Mouse (Mus musculus): ENCODE measurements at regions not wholly inside any gene's neighbourhood (a gene's known extent, or its start where the extent isn't known, plus 50 kb on each side); places are given as distances from the start of the nearest gene placed in this dataset.

DNA sequence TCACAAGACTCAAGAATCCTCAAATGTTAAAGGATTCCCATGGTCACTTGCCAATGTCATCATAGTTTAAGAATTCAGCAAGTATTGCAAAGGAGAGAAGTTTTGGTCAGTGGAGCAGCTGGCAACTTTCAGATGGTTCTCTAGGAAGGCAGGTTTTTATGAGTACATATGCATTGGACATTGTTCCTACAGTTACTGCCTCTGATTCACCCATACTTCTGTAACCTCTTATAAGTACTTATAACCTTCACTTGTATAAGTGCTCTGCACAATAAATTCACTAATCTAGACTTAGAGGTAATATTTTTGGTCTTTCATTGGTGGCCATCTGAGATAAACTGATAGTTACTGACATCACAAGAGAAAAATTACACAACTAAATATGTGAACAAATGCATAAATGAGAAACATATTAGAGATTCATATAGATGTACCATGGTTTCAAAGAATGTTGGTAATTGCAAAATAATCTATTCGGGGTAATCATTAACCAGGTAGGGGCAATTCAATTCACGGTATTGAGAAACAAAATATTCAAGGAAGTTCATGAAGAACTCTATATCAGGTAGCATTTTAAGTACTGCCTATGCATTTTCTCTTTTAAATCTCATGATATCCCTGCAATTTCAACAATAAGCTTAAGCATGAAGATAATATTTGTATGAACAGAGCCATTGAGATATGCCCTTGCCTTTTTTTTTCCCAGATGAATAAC is 1059.6 kb downstream of the Pla2g4a start:
- DNase-seq (ENCODE audit: low spot score): no peak

DNA sequence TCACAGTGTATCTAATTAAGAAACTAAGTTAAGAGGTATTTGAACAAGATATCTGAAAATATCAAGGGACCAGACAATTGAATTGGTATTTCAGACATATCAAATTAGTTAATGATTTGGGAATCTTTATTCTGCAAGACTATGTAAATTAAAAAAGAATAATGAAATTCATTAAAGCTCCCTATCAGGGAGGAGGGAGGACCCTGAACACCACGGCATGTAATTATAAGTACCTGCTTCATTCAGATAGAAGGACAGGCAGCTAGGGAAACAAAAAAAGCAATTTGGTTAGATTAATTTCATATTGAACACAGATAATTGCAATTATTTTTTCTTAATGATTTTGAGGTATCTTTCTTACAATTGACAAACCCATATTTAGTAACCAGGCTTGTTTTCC is 1090.3 kb downstream of the Pla2g4a start:
- no peak for DNase-seq (ENCODE audit: low spot score)

DNA sequence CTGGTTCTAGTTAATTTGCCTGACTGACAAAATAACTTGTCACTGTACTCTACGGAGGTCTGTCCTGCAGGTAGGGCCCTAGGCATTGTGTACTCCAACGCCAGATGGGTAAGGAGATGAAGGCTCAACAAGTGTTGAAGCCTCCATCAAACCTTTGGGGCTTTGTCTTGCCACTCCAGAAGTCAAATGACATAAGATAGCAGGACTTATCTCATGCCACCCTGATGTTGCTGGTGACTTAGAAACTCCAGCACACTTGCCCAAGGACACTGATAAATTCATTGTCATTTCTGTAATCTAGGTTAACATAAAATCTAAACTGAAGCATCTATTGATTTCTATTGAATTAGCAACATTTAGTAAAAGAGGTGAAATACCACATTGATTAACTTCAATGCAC is 1097.5 kb downstream of the Pla2g4a start:
- DNase-seq (ENCODE audit: low spot score): no peak

DNA sequence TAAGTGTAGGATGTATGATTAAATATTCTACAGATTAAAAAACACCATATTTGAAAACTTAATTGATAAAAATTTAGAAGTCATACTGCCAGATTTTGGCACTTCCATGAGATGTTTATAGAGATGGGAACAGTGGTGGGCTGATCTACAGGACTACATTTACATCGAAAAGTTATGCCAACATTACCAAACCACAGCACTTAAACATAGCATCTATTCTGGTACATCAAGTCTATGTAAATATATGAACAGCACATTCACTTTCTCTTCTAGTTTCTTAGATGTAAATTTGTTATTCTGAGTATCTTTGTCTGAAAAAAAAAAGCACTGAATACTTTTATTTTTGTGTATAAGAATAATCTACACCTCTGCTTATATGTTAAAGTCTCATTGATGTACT is 1108.1 kb downstream of the Pla2g4a start:
- no peak for DNase-seq (ENCODE audit: low spot score)

DNA sequence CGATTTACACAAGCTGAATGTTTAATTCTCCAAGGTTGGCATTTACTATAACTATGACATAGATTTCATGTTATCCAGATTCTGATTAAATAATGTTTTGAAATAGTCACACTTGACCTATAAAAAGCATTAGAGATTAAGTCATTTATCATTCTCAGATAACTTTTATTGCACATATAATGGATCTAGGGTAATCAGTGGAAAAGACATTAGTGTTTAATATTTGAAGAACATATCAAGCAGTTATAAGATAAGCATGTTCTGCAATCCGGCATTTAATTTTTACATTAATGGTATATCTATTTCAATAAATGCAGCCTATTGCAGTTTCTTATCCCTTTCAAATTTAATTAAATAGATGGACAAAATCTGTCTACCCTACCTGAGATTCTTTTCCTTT is 1114.5 kb downstream of the Pla2g4a start:
- DNase-seq (ENCODE audit: low spot score): no peak

DNA sequence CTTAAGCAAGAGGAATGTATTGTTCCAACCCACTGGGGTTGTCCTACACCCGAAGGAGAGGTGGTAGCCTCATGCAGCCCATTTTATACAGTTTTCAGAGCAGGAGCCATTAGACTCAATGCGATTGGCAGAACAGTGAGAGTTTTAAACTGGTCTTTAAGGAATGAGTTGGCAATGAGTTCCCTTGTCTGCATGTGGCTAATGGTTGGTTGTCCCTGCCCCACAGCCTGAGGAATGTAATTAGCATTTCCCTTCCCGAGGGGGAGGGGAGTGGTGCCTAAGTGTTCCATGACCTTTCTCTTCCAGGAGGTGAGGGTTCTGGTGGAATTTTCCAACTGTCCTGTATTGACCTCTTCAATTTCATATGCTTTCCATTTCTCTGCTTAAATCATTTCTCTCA is 1137.9 kb downstream of the Pla2g4a start:
- DNase-seq (ENCODE audit: low spot score): peak; percentile 5

DNA sequence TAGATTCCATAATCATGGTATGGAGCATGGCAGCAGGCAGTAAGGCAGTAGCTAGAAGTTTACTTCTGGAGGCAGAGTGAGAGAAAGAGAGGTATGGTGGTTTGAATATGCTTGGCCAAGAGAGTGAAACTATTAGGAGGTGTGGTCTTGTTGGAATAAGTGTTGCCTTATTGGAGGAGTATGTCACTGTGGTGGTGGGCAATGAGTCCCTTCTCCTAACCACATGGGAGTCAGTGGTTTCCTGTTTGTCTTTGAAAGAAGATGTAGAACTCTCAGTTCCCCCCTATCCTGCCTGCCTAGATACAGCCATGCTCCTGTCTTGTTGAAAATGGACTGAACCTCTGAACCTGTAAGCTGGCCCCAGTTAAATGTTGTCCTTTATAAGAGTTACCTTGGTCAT is 1152.4 kb downstream of the Pla2g4a start:
- no peak for DNase-seq (ENCODE audit: low spot score)

DNA sequence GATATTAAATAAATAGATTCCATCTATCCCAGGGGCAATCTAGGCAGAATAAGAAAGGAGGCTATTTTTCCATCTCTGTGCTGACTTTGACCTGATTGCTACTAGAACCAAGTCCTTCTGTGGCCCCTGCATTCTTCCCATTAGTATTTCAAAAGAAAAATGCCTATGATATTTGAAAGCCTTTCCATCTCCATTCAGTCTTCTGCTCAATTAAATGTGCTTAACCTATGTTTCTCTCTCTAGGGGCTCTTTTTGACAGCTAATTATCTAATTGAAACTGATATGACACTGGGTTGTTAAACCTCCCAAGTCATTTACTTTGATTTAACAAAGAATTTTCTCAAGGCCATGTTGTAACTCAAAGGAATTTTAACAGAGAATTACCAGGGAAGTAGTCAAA is 1164.0 kb downstream of the Pla2g4a start:
- no peak for DNase-seq (ENCODE audit: low spot score)

DNA sequence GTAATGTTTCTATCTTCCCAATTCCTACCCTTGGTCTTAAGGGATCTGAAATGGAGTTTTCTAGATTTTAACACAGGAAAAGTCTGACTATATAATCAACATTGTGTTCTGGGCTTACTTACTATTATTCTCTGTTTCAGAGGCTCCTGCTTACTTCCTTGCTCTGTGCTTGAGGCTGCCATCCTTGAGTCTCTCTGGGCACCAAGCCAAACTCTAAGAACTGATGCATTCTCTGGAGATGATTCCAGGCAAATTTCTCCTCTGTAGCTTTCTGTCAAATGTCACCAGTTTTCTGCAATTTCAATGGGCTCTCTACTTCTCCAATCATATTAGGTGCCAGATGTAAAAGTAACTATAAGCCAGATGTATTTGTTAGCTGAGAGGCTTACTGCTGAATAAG is 1210.3 kb downstream of the Pla2g4a start:
- no peak for DNase-seq (ENCODE audit: low spot score)

DNA sequence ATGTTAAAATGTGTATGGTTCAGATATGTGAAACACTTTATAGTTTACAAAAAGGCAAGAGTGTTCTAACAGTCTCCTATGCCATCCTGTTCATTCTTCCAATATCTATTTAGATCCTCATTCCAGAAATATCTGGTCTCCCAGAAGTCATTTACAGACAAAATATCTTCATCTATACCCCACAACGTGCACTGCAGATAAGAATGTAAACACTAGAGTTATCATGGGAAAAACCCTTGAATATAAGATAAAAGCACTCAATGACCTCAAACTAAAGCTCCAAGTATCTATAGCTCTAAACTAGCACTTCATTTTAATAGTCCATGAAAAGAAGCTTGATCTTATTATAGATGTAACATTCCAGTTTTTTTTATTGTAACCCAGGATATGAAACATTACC is 1239.0 kb downstream of the Pla2g4a start:
- DNase-seq (ENCODE audit: low spot score): no peak

DNA sequence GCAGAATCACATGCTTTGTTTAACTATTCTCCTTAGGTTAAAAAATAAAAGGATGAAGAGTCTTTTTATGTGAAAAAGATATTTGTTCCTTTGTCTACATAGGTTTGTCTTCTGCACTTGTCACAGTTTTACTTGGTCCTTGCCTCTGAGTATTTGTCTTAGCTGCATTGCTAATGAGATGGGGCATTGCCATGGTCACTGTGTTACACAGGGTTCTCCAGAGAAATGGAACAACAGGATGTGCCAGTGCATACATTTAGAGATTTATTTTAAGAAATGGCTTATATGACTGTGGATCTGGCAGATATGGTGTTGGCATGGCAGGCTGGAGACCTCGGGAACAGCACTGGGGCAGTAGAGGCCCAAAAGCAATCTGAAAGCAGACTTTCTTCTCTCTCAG is 1239.7 kb downstream of the Pla2g4a start:
- DNase-seq (ENCODE audit: low spot score): no peak

DNA sequence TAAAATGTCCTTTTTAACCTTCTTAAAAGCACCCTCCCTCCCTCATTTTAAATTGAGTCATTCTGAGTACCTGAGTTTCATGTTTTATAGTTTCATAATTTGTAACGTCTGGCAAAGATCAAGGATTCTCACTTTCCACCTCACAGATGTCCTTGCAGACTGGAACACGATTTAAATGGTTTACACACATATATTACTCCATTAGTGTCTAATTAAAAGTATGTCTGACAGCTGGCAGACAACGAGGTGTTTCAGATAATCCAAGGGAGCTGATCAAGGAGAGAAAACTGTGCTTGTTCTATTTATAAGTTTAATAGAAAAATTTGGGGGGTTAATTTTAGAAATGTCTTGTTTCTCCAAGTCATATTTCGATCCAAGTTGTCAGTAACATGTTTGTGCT is 1240.1 kb downstream of the Pla2g4a start:
- DNase-seq (ENCODE audit: low spot score): no peak

DNA sequence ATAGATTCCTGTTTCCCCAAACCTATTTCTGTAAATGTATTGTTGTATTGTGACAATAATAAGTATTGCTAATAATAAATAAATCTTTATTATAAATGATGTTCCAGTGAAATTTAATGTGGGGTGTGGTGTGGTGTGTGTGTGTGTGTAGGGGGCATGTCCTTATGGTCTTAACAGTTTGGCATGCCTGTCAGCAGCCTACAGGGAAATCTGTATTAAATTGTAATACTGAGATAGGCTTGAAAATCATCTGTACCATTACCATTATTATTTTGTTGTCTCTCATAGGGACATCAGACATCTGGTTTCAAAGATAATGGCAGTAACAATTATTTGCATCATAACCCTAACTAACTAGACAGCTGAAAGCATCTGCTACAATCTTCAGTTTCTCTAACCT is 1253.0 kb downstream of the Pla2g4a start:
- no peak for DNase-seq (ENCODE audit: low spot score)

DNA sequence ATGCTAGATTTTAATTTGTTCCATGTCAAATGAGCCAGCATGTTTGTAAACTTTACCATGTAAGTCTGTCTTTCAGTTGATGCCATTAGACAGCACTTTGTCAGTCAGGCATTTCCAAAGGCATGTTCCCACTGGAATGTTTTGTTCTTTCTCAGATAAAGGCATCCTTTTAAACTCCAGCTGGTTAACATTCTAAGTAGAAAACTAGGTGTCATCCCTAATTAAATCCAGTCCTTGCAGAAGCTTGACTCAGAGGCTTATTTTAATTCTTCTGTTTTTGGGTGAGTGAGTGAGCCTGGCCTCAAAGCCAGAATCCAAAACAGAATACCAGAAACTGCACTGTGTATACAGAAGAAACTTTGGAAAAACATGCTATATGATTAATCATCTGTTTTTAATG is 1253.4 kb downstream of the Pla2g4a start:
- DNase-seq (ENCODE audit: low spot score): no peak

DNA sequence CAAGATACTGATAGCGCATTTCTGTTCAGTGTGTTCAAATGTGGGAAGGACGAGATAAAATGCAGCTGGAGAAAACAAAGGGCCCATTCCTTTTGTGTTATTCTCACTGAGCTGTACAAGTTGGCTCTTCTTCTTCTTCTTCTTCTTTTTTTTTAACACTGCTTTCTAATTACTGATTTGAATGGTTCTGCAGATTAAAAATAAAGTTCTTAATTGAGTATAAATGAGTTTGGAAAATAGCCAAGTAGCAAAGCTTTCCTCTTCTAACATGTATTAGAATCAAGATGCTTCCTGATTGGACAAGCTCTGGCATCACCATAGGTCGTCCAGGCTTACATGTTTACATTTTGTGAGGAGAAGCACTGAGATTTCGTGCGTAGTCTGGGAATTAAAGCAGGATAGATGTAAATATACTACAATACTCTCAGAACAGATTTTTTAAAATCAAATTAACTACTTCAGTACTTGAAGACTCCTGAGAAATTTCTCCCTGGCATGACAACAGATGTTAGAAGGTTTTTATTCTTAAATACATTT is 1254.8 kb downstream of the Pla2g4a start:
- DNase-seq (ENCODE audit: low spot score): no peak

DNA sequence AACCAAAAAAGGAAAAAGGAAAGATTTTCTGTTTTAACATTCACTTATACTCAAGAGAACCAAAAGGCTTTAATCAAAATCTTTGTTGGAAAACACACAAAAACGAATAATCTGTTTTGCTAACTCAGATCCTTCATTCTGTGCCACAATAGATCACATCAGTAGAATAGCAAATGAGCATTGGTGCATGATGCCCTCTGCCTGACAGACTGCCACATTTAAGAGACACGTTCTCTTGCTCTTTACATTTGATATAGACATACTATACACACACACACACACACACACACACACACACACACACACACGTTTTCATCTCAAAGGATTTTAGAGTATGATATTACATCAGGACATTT is 1260.5 kb downstream of the Pla2g4a start:
- no peak for DNase-seq (ENCODE audit: low spot score)

DNA sequence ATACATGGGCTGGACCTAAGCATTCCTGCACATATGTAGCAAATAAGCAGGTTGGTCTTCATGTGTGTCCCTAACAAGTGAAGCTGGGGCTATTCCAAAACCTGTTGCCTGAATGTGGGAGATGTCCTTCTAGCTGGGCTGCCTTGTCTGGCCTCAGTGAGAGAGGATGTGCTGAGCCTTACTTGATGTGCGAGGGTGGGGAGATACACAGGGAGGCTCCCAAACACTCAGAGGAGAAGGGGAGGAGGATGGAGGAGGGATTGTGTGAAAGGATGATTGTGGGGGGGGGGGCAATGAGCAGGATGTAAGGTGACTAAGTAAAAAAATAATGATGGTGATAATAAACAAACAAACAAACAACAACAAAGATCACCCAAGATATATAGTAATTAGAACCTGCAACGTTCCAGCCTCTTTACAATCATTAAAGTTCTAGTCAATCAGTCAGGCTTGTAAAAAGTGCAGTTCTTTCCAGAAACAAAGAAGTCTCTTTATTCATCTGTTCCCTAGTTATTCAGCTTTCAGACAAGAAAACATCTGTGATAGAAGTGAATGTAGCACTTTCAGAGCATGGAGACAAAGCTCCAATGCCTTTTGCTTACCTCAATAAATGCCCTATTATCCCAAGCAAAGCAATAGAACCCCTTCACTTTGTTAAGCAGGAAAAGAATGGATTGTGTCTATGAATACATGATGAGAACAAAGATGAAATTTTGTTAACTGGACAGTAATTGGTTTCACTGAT is 1261.1 kb downstream of the Pla2g4a start:
- DNase-seq (ENCODE audit: low spot score): peak; percentile 6

DNA sequence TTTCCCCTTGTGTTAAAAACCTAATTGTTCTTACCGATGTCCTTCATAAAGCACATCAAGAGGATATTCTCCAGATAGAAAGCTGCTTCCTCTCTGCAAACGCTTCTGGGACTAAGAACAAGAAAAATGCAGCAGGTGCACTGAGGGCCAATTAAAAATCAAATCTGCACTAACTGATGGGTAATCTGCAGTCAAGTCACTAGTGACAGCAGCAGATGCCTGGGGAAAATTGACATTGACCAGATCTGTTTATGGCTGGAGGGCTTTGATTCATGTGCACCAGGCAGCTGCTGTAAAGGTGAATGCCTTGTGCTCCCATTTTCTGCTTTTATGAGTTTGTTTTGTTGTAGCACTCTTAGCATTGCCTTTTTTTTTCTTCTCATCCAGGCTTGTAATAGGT is 1271.0 kb downstream of the Pla2g4a start:
- DNase-seq (ENCODE audit: low spot score): peak; percentile 1

DNA sequence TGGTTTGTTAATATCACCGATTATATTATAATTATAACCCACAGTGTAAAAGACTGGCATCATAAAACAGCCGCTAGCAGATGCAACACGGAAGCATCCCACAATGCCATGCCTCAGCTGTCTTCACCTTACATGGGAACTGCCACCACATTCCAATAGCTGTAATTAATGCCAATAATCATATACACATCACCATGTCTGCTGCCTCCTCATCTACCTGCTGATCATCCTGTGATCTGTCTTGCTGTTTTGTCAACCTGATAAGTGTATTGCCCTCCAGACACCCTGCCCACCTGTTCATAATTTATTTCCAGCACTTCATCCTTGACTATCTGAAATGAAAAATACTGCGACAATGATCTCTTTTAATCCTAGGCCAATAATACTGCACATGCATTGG is 1271.5 kb downstream of the Pla2g4a start:
- DNase-seq (ENCODE audit: low spot score): no peak

DNA sequence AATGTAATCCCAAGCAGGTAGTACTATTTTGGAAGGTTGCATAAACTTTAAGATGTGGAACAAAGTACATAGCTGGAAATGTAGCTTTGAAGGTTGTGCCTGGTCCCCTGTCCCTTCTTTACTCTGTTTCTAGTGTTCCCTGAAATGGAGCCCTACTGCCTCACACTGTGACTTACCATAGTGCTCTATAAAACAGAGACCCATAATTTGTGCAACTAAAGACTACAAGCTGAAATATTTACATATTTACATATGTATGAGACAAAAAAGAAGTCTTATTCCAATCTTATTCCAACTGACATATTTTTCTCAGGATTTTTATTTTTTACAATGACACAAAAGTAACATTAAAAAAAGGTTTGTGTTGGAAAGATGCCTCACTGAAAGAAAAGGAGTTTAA is 1285.6 kb downstream of the Pla2g4a start:
- DNase-seq (ENCODE audit: low spot score): no peak

DNA sequence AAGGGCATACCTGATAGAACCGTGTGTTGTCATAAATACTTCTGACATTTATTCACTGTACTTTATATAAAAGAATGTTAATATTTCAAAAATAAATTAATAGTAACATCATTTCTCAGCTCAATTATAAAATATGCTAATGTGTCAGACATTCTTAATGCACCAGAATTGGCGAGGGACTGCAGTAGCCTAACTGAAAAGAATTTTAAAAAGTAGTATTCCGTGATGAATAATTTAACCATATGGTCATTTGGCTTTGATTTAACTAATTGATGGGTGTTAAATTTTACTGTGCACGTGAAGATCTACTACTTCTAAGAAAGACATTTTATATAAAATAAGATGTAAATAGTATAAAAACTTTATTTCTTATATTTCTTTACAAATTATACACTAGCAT is 1296.7 kb downstream of the Pla2g4a start:
- DNase-seq (ENCODE audit: low spot score): no peak

DNA sequence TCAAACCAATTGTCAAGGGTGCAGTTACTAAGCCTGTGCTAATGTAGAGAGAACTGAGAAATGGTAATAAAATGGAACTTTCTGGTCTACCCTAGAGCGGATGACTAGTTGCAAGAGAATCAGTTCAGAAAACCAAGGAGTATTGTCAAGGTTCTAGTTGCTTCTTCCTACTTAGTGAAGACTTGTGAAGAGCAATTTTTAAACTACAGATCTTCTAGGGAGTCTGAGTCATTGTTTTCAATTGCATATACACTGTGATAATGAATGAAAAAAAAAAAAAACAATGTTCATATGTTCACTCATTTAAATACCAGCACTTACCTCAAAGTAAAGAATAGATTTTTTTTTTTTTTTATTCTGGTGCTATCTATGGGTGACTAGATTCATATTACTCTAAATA is 1304.1 kb downstream of the Pla2g4a start:
- no peak for DNase-seq (ENCODE audit: low spot score)
